Mouse (Mus musculus): ENCODE data around the gene Fam76b.

The Fam76b gene

DNA sequence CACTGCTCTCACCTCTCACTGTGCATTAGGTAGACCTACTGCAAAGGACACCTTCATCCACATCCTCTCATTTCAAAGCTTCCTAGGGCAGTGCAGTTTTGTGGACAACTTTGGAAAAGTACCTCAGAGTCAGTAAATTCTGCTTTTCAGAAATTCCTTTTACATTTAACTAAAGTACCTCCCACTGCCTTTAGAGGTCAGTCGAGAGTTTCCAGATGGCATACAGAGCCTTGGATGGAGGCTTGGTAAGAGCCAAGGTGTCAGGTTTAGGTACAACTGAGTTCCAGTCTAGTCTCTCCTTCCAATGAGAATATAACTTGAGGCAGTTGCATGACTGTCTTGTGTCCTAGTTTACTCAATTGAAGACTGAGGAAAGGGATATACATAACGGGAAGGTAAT lies 46.8 kb downstream of the Fam76b start:
- no peak for DNase-seq

- DNase-seq = no peak
Measured at GRCm38 (mm10) chr9:13875340-13875739, 47.8 kb downstream of the Fam76b start.

GRCm38 (mm10) chr9:13880761-13881160 lies 53.2 kb downstream of the Fam76b start:
- no peak for DNase-seq

DNA sequence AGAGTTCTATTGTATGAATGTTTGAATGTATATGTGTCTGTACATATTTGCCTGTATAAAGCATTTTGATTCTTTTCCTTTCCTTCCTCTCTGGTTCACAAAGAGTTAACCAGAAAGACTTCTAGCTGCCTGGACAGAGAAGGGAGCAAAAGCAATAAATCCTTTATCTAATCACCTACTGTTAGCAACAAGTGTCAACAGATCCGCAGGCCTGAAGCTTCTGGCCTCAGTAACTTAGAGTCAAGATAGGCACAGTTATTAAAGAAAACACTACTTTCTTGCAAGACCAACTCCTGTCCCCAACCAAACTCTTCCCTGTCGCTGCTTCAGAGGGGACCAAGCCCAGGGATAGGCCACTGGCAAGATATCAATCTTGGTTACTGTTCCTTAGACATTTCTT lies 55.0 kb downstream of the Fam76b start:
- no peak for DNase-seq

DNA sequence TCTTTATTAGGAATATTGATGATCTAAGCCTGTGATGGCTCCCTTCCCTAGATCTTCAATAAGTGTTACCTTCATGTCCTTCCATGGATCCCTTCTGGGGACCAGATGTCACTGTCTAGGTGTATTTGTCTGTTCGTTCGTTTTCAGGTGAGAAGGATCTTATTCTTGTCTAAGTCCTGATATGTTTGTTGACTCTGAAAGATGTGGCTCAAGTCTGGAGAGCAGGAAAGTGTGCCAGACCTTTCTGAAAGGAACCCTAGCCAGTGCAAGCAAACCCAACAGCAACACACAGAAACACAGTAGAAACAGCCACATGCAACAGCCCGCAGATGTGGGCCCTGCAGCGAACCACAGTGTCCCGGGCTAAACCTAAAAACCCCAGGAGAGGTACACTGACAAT lies 61.5 kb downstream of the Fam76b start:
- no peak for DNase-seq

DNA sequence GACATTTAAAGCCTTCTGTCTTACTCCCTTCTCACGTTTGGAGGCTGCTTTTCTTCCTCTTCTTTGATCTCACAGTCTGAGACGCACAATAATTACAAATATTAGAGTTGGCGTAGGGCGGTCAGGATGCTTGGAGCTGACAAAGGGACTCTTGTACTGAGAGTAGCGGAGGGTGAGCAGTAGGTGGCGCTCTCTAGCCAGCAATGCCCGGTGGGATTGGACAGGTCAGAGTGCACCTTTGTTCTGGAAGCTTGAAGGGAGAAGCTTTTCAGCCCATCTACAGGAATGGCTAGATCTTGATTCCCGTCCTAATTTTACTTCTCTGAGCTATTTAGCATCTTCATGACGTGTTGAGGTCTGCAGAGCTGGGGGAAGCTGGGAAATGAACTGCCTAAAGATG lies 62.1 kb downstream of the Fam76b start:
- DNase-seq = peak; percentile 77 to 84

DNA sequence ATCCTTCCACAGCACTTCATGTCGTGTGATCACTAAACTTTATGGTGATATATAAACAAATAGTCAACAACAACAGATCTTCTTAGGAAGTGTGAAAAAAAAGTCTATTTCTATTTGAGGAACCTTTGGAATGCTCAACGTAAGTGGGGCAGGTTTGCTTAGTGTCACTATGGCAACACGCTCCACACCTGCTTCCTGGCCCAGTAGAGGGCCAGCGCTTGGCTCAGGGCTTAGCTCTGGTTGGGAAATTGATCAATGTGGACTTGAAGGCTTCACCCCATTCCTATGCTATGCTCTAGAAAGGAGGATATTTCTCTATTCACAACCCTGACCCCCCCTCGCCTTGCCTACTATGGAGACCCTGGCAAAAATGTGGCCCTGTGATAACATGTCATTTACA lies 62.7 kb downstream of the Fam76b start:
- no peak for DNase-seq

DNA sequence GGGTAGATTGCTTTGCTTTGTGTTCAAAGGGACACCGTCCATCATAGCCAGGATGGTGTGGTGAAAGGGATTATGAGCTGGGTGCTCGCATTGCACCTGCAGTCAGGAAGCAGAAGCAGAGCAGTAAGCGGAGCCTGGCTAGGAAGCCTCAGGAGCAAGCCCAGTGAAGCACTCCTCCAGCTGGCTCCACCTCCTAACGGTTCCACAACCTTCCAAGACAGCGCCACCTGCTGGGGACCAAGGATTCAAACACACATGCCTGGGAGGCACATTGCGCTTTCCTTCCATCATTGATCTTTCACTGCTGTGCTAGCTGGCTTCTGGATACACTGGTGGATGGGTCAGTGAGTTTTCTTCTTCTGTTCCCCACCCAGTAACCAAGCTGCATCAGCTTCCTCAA lies 64.4 kb downstream of the Fam76b start:
- DNase-seq = no peak

DNA sequence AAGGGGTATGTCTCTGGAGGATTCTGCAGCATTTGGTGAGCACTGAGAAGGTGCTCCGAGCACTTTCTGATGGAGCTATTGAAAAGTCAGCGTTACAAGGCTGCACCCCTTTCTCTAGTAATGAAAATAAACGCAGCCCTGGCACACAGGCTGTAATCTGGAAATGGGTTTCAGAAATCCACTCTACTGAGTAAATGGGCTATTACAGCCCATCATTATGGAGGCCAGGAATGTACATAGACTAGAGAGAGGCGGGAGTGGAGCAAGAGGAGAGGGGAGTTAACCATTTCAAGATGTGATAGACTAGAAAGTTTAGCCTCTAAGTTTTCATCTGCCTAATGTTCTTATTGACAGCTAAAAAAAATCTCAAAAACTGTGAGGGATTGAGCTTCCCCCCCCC lies 65.5 kb downstream of the Fam76b start:
- no peak for DNase-seq

GRCm38 (mm10) chr9:13894491-13894890 lies 67.0 kb downstream of the Fam76b start:
- DNase-seq = no peak

GRCm38 (mm10) chr9:13894936-13895335 lies 67.4 kb downstream of the Fam76b start:
- no peak for DNase-seq

DNA sequence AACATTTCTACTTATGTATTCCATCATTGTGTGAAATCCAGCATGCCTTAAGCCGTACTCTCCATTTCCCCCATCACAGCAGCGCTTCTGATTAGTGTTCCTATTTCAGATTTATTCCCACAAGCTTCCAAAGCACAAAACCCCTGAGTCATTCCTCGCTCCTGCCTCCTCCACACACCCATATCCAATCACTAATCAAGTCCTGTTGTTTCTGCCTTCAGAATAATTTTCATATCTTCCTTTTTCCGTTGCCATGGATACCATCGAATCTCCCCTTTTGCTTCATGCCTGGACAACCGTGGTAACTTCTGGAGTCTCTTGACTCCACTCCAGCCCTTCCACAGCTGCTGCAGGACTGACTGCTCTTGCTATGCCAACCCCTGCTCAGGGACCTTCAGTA lies 68.5 kb downstream of the Fam76b start:
- DNase-seq = no peak

DNA sequence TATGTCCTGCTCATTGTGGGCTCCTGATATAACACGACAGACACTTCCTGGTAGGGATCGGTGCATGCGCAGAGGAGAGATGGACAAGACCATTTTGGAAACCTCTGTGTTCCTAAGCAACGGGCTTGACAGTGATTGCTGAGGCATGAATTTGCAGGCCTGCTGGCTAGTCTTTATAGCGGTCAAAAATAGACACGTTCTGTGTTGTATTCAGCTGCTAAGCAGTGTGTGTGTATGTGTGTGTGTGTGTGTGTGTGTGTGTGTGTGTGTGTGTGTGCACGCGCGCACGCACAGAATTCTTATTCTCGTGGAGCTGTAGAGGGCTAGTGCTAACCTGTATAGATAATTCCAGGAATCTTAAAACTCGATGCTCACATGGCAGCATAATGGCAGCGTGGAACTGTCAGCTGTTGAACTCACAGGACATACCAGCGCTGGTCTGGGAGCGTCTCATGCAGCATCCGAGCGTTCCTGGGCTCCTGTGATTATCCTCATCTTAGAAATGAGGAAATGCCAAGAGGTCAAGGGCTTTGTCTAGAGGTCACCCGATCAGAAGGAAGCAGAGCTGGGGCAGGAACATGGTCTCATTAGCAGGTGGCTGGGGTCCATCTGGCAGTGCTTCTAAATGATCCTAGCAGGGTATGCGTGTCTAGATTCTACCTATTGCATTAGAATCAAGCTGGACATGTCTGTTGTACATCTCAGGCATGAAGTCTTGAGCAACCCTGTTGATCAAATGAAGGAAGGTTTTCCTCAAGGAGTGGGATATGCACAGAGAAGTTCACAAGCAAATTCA lies 71.2 kb downstream of the Fam76b start:
- DNase-seq = no peak

DNA sequence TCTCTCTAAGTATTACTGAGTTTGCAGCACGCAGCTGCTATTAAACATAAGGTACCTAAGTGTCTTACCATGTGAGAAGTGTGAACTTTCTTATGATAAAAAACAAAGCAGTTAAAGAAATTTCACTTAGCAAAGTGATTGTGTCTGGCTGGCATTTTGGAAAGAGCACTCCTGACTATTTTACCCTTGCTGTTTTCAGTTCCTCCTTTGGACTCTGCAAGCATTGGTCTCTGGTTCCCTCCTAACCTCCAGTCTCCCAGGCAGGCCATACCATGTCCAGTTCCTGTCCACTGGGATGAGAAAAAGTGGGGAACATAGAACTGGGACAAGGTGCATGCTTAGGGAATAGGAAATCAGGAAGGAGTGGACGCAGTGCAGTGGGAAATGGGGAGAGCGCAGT lies 74.5 kb downstream of the Fam76b start:
- no peak for DNase-seq

DNA sequence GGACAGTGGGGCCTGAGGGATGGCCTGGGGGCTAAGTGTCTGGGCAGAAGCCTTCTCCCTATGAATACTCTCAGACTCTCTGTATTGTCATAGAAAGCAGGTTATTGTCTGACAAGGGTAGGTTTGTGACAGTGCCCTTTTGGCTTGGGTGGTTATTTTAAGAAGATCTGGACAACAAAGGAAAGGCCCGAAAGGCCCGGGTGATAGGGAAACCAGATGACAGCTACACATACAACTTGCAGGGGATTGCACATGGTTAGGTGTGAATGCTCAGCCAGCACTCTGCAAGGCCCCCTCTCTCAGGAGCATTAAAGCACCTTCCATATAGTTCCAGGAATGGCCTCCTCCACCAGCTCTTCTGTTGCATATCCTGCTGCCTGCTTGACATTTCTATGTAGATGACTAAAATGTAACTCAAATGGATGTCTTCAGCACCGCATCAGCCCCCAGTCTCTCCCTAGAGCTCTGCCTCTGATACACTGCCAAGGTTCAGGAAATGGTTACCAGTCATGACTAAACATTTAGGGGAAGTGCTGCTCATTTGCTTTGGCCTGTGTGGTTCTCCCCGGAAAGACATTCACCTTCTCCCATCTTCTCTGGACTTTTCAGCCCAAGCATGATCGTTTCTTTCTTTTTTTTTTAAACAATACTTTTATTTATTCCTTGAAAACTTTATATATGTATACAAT lies 76.7 kb downstream of the Fam76b start:
- DNase-seq = no peak
